Mouse (Mus musculus) embryonic stem cell, embryonic (primary cell): ENCODE data around the gene Tjp1.

ENCODE experiments used
- CTCF ChIA-PET, 4 experiments: fragments of 300-600 bp in 2 of 4; fragments of 350-600 bp in 2 of 4; sonication (Branson Sonifier 250); formaldehyde crosslinking; loops; one replicate each; lab custom pipeline; 2022; ENCODE audit warnings: inconsistent platforms in 2 of 4; lab: Charles Lee
- POLR2A ChIA-PET, 4 experiments: fragments of 300-600 bp in 2 of 4; fragments of 350-600 bp in 2 of 4; sonication (Branson Sonifier 250); formaldehyde crosslinking; loops; one replicate each; lab custom pipeline; 2022; ENCODE audit warnings: antibody characterized with exemption in 4 of 4, inconsistent platforms in 1 of 4; lab: Charles Lee

Tjp1 gene

GRCm38 (mm10) chr7:65384775-65385174 lies 142.8 kb downstream of the Tjp1 start:
- ChIA-PET POLR2A (no interaction called here), CTCF (no interaction called here)

- CTCF ChIA-PET, result no interaction called here
- POLR2A ChIA-PET, result interaction anchor here in 3 of 4 experiments (0.5 to 1.3 kb wide), 6 partner anchors 11 to 190 kb away, joined by 3 to 5 read pairs (median 3); no protein-coding TSS in a partner anchor
Measured at GRCm38 (mm10) chr7:65382515-65383283, 144.9 kb downstream of the Tjp1 start.

GRCm38 (mm10) chr7:65381896-65382295 lies 145.7 kb downstream of the Tjp1 start:
- ChIA-PET POLR2A (interaction anchor here in 3 of 4 experiments (0.8 to 2.3 kb wide), 4 partner anchors 10 to 13 kb away, joined by 3 to 7 read pairs (median 4); no protein-coding TSS in a partner anchor), CTCF (interaction anchor here in 1 of 4 experiments (1.0 kb wide), 1 partner anchor 22 kb away, joined by 3 read pairs; no protein-coding TSS in a partner anchor)

- ChIA-PET POLR2A (interaction anchor here in 2 of 4 experiments (0.7 to 2.3 kb wide), 6 partner anchors 9 to 490 kb away, joined by 3 to 12 read pairs (median 4); no protein-coding TSS in a partner anchor), CTCF (interaction anchor here in 2 of 4 experiments (0.7 to 1.0 kb wide), 2 partner anchors 21 to 1025 kb away, joined by 3 read pairs; no protein-coding TSS in a partner anchor)
Measured at GRCm38 (mm10) chr7:65380716-65381115, 146.9 kb downstream of the Tjp1 start.

- POLR2A ChIA-PET, result interaction anchor here in 1 of 4 experiments (0.6 to 2.1 kb wide), 3 partner anchors 8 to 21 kb away, joined by 4 to 12 read pairs (median 4); no protein-coding TSS in a partner anchor
- CTCF ChIA-PET, result interaction anchor here in 2 of 4 experiments (0.5 to 1.2 kb wide), 2 partner anchors 28 to 62 kb away, joined by 3 read pairs; no protein-coding TSS in a partner anchor
Measured at GRCm38 (mm10) chr7:65378818-65379565, 148.6 kb downstream of the Tjp1 start.

- CTCF ChIA-PET, result no interaction called here
- POLR2A ChIA-PET, result no interaction called here
Measured at GRCm38 (mm10) chr7:65377521-65377920, 150.1 kb downstream of the Tjp1 start.

GRCm38 (mm10) chr7:65375621-65376020 lies 152.0 kb downstream of the Tjp1 start:
- CTCF ChIA-PET, result no interaction called here

GRCm38 (mm10) chr7:65375176-65375575 lies 152.4 kb downstream of the Tjp1 start:
- CTCF ChIA-PET, result interaction anchor here in 1 of 4 experiments (0.6 kb wide), 1 partner anchor 623 kb away, joined by 4 read pairs; no protein-coding TSS in a partner anchor
- POLR2A ChIA-PET, result interaction anchor here in 2 of 4 experiments (0.6 to 1.0 kb wide), 3 partner anchors 11 to 1610 kb away, joined by 3 to 8 read pairs (median 3); no protein-coding TSS in a partner anchor

More at GRCm38 (mm10) chr7:65375621-65376020, 152.0 kb downstream of the Tjp1 start:
- POLR2A ChIA-PET, result interaction anchor here in 1 of 4 experiments (1.0 kb wide), 1 partner anchor 18 kb away, joined by 3 read pairs; no protein-coding TSS in a partner anchor

GRCm38 (mm10) chr7:65373336-65373735 lies 154.2 kb downstream of the Tjp1 start:
- POLR2A ChIA-PET, result no interaction called here
- CTCF ChIA-PET, result no interaction called here

- CTCF ChIA-PET, result interaction anchor here in 2 of 4 experiments (0.6 kb wide), 2 partner anchors 164 to 238 kb away, joined by 3 read pairs; no protein-coding TSS in a partner anchor
Measured at GRCm38 (mm10) chr7:65371765-65372164, 155.8 kb downstream of the Tjp1 start.

GRCm38 (mm10) chr7:65370787-65371616 lies 156.6 kb downstream of the Tjp1 start:
- POLR2A ChIA-PET, result interaction anchor here in 3 of 4 experiments (0.5 to 2.3 kb wide), 31 partner anchors 9 to 540 kb away, joined by 3 to 12 read pairs (median 4); partner anchors contain the start of gene Nsmce3 (in 2 of the 3)
- CTCF ChIA-PET, result interaction anchor here in 2 of 4 experiments (0.6 to 1.0 kb wide), 3 partner anchors 54 to 164 kb away, joined by 3 to 4 read pairs (median 3); no protein-coding TSS in a partner anchor

More at GRCm38 (mm10) chr7:65371765-65372164, 155.8 kb downstream of the Tjp1 start:
- POLR2A ChIA-PET, result interaction anchor here in 3 of 4 experiments (0.5 to 2.1 kb wide), 24 partner anchors 8 to 541 kb away, joined by 3 to 12 read pairs (median 4); partner anchors contain the start of gene Nsmce3 (in 1 of the 3)

- ChIA-PET CTCF (interaction anchor here in 1 of 4 experiments (0.7 to 1.0 kb wide), 2 partner anchors 53 to 62 kb away, joined by 3 to 4 read pairs; no protein-coding TSS in a partner anchor), POLR2A (interaction anchor here in 3 of 4 experiments (0.6 to 2.3 kb wide), 19 partner anchors 9 to 498 kb away, joined by 3 to 12 read pairs (median 4); partner anchors contain the start of gene Nsmce3 (in 2 of the 3))
Measured at GRCm38 (mm10) chr7:65370381-65370786, 157.2 kb downstream of the Tjp1 start.

- ChIA-PET CTCF (interaction anchor here in 1 of 4 experiments (0.9 kb wide), 1 partner anchor 50 kb away, joined by 3 read pairs; no protein-coding TSS in a partner anchor), POLR2A (interaction anchor here in 2 of 4 experiments (0.5 to 2.3 kb wide), 9 partner anchors 8 to 127 kb away, joined by 3 to 11 read pairs (median 3); no protein-coding TSS in a partner anchor)
Measured at GRCm38 (mm10) chr7:65369101-65369500, 158.5 kb downstream of the Tjp1 start.

GRCm38 (mm10) chr7:65367386-65368245 lies 160.0 kb downstream of the Tjp1 start:
- CTCF ChIA-PET, result interaction anchor here in 2 of 4 experiments (0.5 to 0.7 kb wide), 2 partner anchors 329 to 881 kb away, joined by 3 read pairs; no protein-coding TSS in a partner anchor
- POLR2A ChIA-PET, result interaction anchor here in 2 of 4 experiments (0.6 to 1.4 kb wide), 8 partner anchors 10 to 25 kb away, joined by 3 to 4 read pairs (median 3); no protein-coding TSS in a partner anchor

- ChIA-PET POLR2A (interaction anchor here in 3 of 4 experiments (0.6 to 1.5 kb wide), 5 partner anchors 12 to 88 kb away, joined by 3 to 4 read pairs (median 3); no protein-coding TSS in a partner anchor), CTCF (no interaction called here)
Measured at GRCm38 (mm10) chr7:65366153-65366552, 161.4 kb downstream of the Tjp1 start.

- ChIA-PET CTCF (no interaction called here), POLR2A (interaction anchor here in 1 of 4 experiments (1.5 kb wide), 1 partner anchor 38 kb away, joined by 3 read pairs; no protein-coding TSS in a partner anchor)
Measured at GRCm38 (mm10) chr7:65365560-65365959, 162.0 kb downstream of the Tjp1 start.
